Mouse (Mus musculus): ENCODE data around the gene Numb. TPM values are rescaled to one million over a fixed set of nuclear protein-coding genes. Genes with fewer than 3 reads are reported as not detected.
"Not testable (repeated sequence)": the region's sequence is repeated elsewhere in the genome, so short reads cannot be mapped to it uniquely, and the experiment has no call there.

The Numb gene
- polyA plus RNA-seq, 1 experiment from 2014 or later: 37.3 TPM

DNA sequence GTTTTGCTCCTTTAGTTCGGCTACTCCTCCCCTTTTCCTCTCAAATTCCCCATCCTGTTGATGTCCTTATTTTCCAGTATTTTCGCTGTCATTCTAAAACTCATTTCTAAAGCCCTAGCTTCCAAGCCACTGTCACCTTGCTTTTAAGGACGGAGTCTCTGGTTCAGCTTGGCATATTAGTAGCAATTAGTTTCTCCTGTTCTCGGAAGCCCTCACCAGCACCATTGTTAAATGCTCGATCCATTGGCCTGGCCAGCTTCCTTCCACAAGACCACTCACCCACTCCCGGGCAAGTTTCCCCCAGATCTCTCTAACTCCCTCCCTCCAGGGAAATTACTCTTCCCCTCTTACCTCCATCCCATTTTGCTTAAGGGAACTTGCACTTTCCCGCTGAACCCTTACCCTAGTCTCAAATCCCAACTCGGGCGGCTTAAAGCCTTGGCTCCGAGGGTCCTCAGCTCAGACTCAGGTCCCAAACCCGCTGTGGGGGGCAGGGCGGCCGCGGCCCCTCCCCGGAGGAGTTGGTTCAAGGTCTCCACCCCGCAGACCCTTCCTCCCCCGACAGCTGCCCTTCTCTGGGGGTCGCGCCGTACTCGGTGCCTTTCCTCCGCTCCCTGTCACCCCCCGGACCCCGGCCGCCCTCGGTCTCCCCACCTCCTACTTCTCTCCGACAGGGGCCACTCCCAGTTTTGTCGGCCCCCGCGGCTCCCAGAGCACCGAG lies 853 bp downstream of the Numb start:
- H3K4me2 ChIP-seq (replicated peaks): peak overlapping the region; percentile 81
- ATAC-seq (ENCODE audit: insufficient number of reproducible peaks, low FRiP score, low TSS enrichment, low read depth): no peak

DNA sequence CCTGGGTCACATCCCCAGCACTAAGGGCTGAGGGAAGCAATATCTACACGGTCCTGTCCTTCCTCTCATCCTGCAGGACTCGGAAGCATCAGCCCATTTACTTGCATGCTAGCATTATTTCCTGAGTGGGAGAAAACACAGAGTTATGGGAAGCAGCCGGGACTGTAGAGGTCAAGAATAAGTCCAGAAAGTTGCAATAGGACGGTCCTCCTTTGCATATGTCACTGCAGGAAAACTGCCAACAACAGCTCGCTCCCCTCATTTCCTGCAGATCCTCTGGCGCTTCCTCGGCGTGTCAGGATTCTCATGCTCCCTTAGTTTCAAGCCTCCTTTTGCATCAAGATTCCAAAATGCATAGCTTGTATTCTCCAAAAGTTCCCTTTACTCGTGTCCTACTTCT lies 4.8 kb downstream of the Numb start:
- no peak overlapping the region for H3K4me2 ChIP-seq (replicated peaks)
- no peak for ATAC-seq (ENCODE audit: insufficient number of reproducible peaks, low FRiP score, low TSS enrichment, low read depth)
- WGBS: 71% methylated on average over 9 of the region's 9 CpGs
- no peak overlapping the region for H3K9ac ChIP-seq
- H3K27ac ChIP-seq (replicated peaks): no peak overlapping the region
- H3K4me3 ChIP-seq (replicated peaks): no peak overlapping the region
- H3K27me3 ChIP-seq: no peaks in the 10 kb centered on the region
- 0 out of 2 replicates have a peak, but pooled peaks cover 2% of the 10 kb centered on the region for H3K4me1 ChIP-seq
- H3K9me3 ChIP-seq (replicated peaks): no peaks in the 10 kb centered on the region
- no peaks in the 10 kb centered on the region for H3K36me3 ChIP-seq

More for the DNA sequence above, 853 bp downstream of the Numb start:
- H3K36me3 ChIP-seq: no peaks in the 10 kb centered on the region
- under 1% methylated on average over 31 of the region's 31 CpGs for WGBS
- H3K9me3 ChIP-seq (replicated peaks): no peaks in the 10 kb centered on the region
- H3K27me3 ChIP-seq: no peaks in the 10 kb centered on the region
- H3K27ac ChIP-seq (replicated peaks): peak overlapping the region; percentile 92
- H3K4me1 ChIP-seq: peaks cover 7% of the 10 kb centered on the region
- peak overlapping the region; percentile 96 for H3K4me3 ChIP-seq (replicated peaks)
- H3K9ac ChIP-seq: peak overlapping the region; percentile 90

DNA sequence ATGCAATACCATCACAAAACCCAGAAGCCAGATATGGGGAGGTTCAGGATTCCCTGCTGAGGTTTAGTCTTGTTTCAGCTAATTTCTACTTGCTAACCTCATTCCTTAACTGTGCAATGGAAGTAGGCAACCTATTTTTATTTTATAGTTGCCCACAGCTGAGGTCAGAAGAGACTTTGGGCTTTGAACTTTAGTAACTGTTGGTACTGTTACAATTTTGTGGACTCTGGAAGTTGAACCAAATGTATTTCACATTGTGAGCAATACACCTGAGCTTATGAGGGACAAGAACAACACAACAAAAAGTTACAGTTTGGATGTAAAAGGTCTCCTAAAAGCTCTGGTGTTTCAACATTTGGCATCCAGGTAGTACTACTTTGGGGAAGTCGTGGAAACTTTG lies 6.9 kb downstream of the Numb start:
- H3K27ac ChIP-seq (replicated peaks): peak overlapping the region; percentile 44; the same call in 1 of the 2 replicates
- H3K9me3 ChIP-seq (replicated peaks): no peaks in the 10 kb centered on the region
- 79% methylated on average over 1 of the region's 1 CpGs for WGBS

DNA sequence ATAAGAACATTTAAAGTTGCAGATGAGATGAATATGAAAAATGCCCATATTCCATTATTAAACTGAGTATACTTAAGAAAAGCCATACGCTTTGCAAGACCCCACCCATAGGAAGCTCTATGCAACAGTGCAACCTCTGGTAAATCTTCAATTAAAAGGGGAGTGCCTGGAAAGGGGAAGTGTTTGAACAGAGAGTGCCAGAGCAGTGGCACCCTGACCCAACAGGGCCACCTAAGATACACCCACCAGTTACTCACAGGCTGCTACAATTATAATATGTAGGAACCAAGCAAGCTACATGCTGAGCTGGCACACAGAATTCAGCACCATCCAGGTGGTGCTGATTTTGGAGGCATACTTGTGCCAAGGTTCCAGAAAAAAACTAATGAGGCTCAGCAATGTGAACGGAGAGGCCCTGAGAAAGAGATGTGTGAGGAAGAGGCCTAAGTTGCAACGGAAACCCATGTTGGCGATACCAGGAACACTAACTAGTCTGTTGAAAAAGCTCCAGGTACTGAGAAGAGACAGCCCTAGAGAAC lies 7.5 kb downstream of the Numb start:
- no peaks in the 10 kb centered on the region for H3K9me3 ChIP-seq (replicated peaks)
- H3K36me3 ChIP-seq: no peaks in the 10 kb centered on the region
- no peak overlapping the region for H3K9ac ChIP-seq
- H3K27ac ChIP-seq (replicated peaks): peak overlapping the region; percentile 44; the same call in 1 of the 2 replicates
- no peak overlapping the region for H3K4me3 ChIP-seq (replicated peaks)
- 70% methylated on average over 4 of the region's 4 CpGs for WGBS
- no peak for ATAC-seq (ENCODE audit: insufficient number of reproducible peaks, low FRiP score, low TSS enrichment, low read depth)
- H3K27me3 ChIP-seq: no peaks in the 10 kb centered on the region
- H3K4me2 ChIP-seq (replicated peaks): no peak overlapping the region
- no peaks in the 10 kb centered on the region for H3K4me1 ChIP-seq

More for the DNA sequence above, 6.9 kb downstream of the Numb start:
- no peak overlapping the region for H3K4me2 ChIP-seq (replicated peaks)
- H3K9ac ChIP-seq: no peak overlapping the region
- no peaks in the 10 kb centered on the region for H3K36me3 ChIP-seq
- H3K4me3 ChIP-seq (replicated peaks): no peak overlapping the region
- no peak for ATAC-seq (ENCODE audit: insufficient number of reproducible peaks, low FRiP score, low TSS enrichment, low read depth)
- H3K27me3 ChIP-seq: no peaks in the 10 kb centered on the region
- H3K4me1 ChIP-seq: 0 out of 2 replicates have a peak, but pooled peaks cover 2% of the 10 kb centered on the region

DNA sequence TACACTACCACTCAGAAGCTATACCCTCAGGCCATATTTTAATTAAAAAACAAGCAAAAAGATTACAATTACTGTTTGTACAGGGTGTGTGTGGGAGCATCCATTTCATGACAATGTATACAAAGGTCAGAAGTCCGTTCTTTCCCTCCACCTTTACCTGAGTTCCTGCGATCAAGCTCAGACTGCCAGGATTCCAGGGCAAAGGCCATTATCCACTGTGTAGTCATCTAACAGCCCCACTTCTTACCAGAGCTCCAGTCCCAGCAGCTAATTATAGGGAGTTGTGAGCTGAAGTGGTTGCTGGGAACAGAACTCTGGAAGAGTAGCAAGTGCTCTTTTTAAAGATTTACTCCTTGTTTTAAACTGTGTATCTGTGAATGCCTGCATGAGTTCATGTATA lies 11.3 kb downstream of the Numb start:
- no peaks in the 10 kb centered on the region for H3K4me1 ChIP-seq
- no peaks in the 10 kb centered on the region for H3K9me3 ChIP-seq (replicated peaks)
- H3K4me3 ChIP-seq (replicated peaks): no peak overlapping the region
- H3K27ac ChIP-seq (replicated peaks): no peak overlapping the region
- no peak overlapping the region for H3K4me2 ChIP-seq (replicated peaks)
- no peak for ATAC-seq (ENCODE audit: insufficient number of reproducible peaks, low FRiP score, low TSS enrichment, low read depth)
- H3K36me3 ChIP-seq: no peaks in the 10 kb centered on the region
- no peak overlapping the region for H3K9ac ChIP-seq
- no peaks in the 10 kb centered on the region for H3K27me3 ChIP-seq
- 73% methylated on average over 2 of the region's 2 CpGs for WGBS

DNA sequence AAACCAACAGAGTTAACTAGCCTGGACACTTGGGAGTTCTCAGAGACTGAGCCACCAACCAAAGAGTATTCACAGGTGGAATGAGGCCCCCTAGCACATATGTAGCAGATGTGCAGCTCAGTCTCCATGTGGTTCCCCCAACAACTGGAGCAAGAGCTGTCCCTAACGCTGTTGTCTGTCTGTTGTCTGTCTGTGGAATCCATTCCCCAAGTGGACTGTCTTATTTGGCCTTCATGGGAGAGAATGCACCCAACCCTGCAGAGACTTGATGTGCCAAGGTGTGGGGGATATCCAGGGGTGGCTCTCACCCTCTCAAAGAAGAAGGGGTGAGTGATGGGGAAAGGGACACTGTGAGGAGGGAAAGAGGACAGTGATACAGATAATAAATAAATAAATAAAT lies 28.8 kb downstream of the Numb start:
- H3K36me3 ChIP-seq: peaks cover 14% of the 10 kb centered on the region; the same call in 1 of the 2 replicates
- H3K4me1 ChIP-seq: no peaks in the 10 kb centered on the region
- H3K4me2 ChIP-seq (replicated peaks): no peak overlapping the region
- H3K27me3 ChIP-seq: no peaks in the 10 kb centered on the region
- H3K4me3 ChIP-seq (replicated peaks): no peak overlapping the region
- 90% methylated on average over 1 of the region's 1 CpGs for WGBS
- no peak overlapping the region for H3K9ac ChIP-seq
- no peak overlapping the region for H3K27ac ChIP-seq (replicated peaks)
- no peaks in the 10 kb centered on the region for H3K9me3 ChIP-seq (replicated peaks)
- no peak for ATAC-seq (ENCODE audit: insufficient number of reproducible peaks, low FRiP score, low TSS enrichment, low read depth)

DNA sequence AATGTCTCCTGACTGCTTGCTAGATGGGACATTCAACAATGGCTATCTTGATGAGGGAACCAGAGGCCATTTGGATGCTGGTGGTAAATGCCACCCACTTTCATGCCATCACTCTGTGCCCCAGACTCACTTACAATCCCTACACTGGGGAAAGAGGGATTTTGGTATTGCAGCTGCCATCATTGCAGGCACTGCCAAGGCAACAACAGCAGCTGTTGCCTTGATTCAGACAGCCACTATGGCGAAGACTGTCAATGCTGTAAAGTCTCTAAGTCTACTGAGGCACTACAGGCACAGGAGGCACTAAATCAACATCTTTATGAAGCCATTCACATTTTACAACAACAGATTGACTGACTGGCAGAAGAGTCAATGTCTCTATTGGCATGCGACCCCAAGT lies 30.5 kb downstream of the Numb start:
- Histone ChIP-seq H3K4me1 (no peaks in the 10 kb centered on the region), H3K4me3 (replicated peaks) (no peak overlapping the region), H3K27ac (replicated peaks) (no peak overlapping the region), H3K9ac (no peak overlapping the region), H3K27me3 (no peaks in the 10 kb centered on the region), H3K4me2 (replicated peaks) (no peak overlapping the region), H3K9me3 (replicated peaks) (no peaks in the 10 kb centered on the region), H3K36me3 (peaks cover 17% of the 10 kb centered on the region; the same call in 1 of the 2 replicates)
- ATAC-seq (ENCODE audit: insufficient number of reproducible peaks, low FRiP score, low TSS enrichment, low read depth): no peak
- 95% methylated on average over 2 of the region's 2 CpGs for WGBS

DNA sequence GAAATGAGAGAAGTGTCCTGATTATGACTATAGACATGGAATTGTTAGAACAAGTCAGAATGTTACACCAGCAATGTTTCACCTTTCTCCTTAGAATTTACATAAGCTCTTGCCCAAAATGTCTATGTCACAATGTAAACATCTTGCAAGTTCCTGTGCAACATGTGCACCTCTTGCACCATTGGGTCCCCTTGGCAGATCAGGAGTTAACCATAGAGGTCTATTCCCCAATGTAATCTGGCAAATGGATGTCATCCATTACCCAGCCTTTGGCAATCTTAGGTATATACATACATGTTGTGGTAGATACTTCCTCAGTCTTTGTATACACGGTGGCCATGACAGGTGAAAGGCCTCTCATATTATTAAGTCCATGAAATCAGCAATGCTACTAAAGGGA lies 32.6 kb downstream of the Numb start:
- 93% methylated on average over 1 of the region's 1 CpGs for WGBS
- Histone ChIP-seq H3K4me1 (no peaks in the 10 kb centered on the region), H3K27me3 (no peaks in the 10 kb centered on the region), H3K4me3 (replicated peaks) (no peak overlapping the region), H3K4me2 (replicated peaks) (no peak overlapping the region), H3K9me3 (replicated peaks) (no peaks in the 10 kb centered on the region), H3K27ac (replicated peaks) (no peak overlapping the region), H3K36me3 (peaks cover 14% of the 10 kb centered on the region; the same call in 1 of the 2 replicates), H3K9ac (no peak overlapping the region)
- ATAC-seq (ENCODE audit: insufficient number of reproducible peaks, low FRiP score, low TSS enrichment, low read depth): no peak

DNA sequence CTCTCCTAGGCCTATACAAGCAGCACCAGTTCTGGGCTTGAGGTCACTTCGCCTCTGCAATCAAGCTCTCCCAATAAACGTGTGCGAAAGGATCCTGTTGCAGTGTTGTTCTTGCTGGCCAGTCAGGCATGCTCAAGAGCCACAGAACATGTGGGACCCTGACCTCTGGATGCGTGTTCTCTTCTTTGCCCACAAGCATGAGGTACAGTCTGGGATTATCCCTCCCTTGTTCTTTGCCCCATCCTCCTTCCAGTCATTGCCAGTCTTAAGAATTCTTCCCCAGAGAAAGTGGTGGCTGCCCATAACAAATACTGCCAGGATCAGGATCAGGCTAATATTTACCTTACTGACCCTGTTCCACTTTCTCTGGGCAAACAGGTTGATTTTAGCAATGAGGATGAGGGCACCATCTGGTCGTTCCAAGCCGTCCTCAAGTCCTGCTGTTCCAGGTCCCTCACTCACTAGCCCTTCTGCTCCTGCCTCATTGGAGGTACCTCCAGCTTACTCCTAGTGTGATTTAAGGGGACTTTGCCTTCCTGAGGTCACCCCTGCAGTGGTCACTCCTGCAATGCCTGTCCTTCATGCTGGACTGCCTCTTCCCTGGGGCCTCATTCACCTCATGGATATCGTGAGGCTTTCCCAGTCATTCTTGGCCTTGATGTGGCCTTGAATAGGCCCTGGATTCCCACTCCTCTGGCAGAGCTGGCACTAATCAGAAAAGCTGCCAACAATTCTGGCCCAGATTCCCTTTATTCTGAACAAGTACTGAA lies 36.0 kb downstream of the Numb start:
- 90% methylated on average over 7 of the region's 7 CpGs for WGBS

DNA sequence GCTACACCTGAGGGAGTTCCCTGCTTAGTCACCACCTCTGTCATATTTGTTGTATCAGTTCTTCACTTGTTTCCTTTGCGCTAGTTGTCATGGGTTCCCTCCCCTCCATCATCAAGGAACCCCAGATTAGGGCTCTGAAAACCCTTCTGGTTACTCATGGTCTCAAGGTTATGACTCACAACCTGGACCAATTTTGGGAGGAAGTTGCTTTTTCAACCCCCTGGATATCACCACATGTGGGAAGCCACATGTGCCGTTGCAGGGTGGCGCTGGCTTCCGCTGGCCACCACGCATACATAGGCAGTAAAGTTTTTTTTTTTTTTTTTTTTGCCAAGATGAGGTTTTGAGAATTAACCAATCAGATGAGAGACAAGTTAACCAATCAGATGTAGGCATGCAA lies 36.7 kb downstream of the Numb start:
- H3K4me2 ChIP-seq (replicated peaks); H3K4me1 ChIP-seq; H3K9ac ChIP-seq; H3K9me3 ChIP-seq (replicated peaks); H3K4me3 ChIP-seq (replicated peaks); H3K27ac ChIP-seq (replicated peaks); ATAC-seq (ENCODE audit: insufficient number of reproducible peaks, low FRiP score, low TSS enrichment, low read depth); H3K27me3 ChIP-seq; H3K36me3 ChIP-seq: not testable (repeated sequence)
- 94% methylated on average over 5 of the region's 5 CpGs for WGBS

More for the DNA sequence above, 36.0 kb downstream of the Numb start:
- no peaks in the 10 kb centered on the region for H3K9me3 ChIP-seq (replicated peaks)
- ATAC-seq (ENCODE audit: insufficient number of reproducible peaks, low FRiP score, low TSS enrichment, low read depth): no peak
- peaks cover 3% of the 10 kb centered on the region; the same call in 1 of the 2 replicates for H3K36me3 ChIP-seq
- no peak overlapping the region for H3K4me2 ChIP-seq (replicated peaks)
- peaks cover 7% of the 10 kb centered on the region; the same call in 1 of the 2 replicates for H3K4me1 ChIP-seq
- no peaks in the 10 kb centered on the region for H3K27me3 ChIP-seq
- H3K4me3 ChIP-seq (replicated peaks): no peak overlapping the region
- no peak overlapping the region for H3K27ac ChIP-seq (replicated peaks)
- H3K9ac ChIP-seq: no peak overlapping the region

DNA sequence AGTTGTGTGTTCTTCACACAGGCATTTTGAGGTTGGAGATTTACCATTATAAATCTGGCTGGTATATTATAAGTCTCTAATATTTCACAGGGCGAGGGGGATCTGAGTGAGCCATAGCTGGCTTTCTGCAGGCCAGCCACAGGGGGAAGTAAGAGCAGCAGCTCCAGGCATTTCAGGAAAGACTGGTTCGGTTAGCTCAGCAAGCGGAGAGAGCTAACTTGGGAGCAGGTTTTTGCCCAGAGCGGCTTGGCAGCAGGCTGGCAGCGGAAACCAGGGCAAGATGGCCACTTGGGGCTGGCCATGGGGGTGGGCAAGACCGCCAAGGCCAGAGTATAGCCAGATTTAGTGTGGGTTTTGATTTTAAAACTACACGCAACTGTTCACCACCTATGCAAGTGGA lies 39.2 kb downstream of the Numb start:
- Histone ChIP-seq H3K9ac (no peak overlapping the region), H3K27me3 (no peaks in the 10 kb centered on the region), H3K9me3 (replicated peaks) (no peaks in the 10 kb centered on the region), H3K4me2 (replicated peaks) (no peak overlapping the region), H3K4me3 (replicated peaks) (no peak overlapping the region), H3K27ac (replicated peaks) (peak overlapping the region; percentile 9; the same call in 1 of the 2 replicates), H3K4me1 (peaks cover 7% of the 10 kb centered on the region; the same call in 1 of the 2 replicates), H3K36me3 (peaks cover 3% of the 10 kb centered on the region; the same call in 1 of the 2 replicates)
- no peak for ATAC-seq (ENCODE audit: insufficient number of reproducible peaks, low FRiP score, low TSS enrichment, low read depth)
- 67% methylated on average over 7 of the region's 7 CpGs for WGBS

Data from embryonic facial prominence, embryonic 15.5 days (tissue).